8 mouse cellular contexts compared by ENCODE assay signal in genomic region chr10:70096366-70097188, GRCm38 (mm10). TPM values are rescaled to one million over a fixed set of nuclear protein-coding genes. Genes with fewer than 3 reads are reported as not detected.
DNase-seq lines count a peak whose midpoint lies in the region; ATAC-seq and TF ChIP-seq lines count a peak whose summit lies in the region.

TSS of gene Ccdc6 (plus strand) at chr10:70097121.

- peak; percentile 85 for ATAC-seq in kidney, embryonic 15.5 days (replicated peaks; ENCODE audit: low FRiP score)
- ATAC-seq in liver, embryonic 11.5 days (replicated peaks; ENCODE audit: low FRiP score), result peak; percentile 78

- whole genome bisulfite sequencing in heart, embryonic 10.5 days, result 1% methylated on average over 74 of the region's 77 CpGs
- WGBS in kidney, embryonic 15.5 days, result 2% methylated on average over 53 of the region's 77 CpGs
- WGBS in liver, embryonic 11.5 days, result under 1% methylated on average over 51 of the region's 77 CpGs

- TF ChIP-seq CTCF in bone marrow macrophage, adult 2 months (IDR thresholded peaks at IDR 0.05; ENCODE audit: low read depth, low read length), result peak; percentile 31; the same call in 1 of the 2 replicates
- no peak for TF ChIP-seq CTCF in embryonic fibroblast, embryonic 13.5 days (IDR thresholded peaks at IDR 0.05; ENCODE audit: borderline replicate concordance, insufficient read depth, low read length)

- H3K9ac ChIP-seq in kidney, embryonic 15.5 days, result peak within 1 kb of the TSS; percentile 93
- H3K9ac ChIP-seq in liver, embryonic 11.5 days (ENCODE audit: low read depth, low read length), result peak within 1 kb of the TSS; percentile 87

- H3K27ac ChIP-seq in bone marrow macrophage, adult 2 months (ENCODE audit: insufficient read depth, low read depth, low read length), result peak within 1 kb of the TSS; percentile 81
- peak within 1 kb of the TSS; percentile 96 for H3K27ac ChIP-seq in embryonic fibroblast, embryonic 13.5 days (ENCODE audit: insufficient read depth, low read length)
- H3K27ac ChIP-seq in heart, embryonic 10.5 days, result peak within 1 kb of the TSS; percentile 97
- peak within 1 kb of the TSS; percentile 95 for H3K27ac ChIP-seq in kidney, embryonic 15.5 days
- peak within 1 kb of the TSS; percentile 84 for H3K27ac ChIP-seq in liver, embryonic 11.5 days (ENCODE audit: low read depth, low read length)

- no peaks in the 10 kb centered on the region for H3K9me3 ChIP-seq in heart, embryonic 10.5 days
- H3K9me3 ChIP-seq in kidney, embryonic 15.5 days (replicated peaks), result 0 out of 2 replicates have a peak, but pooled peaks cover 1% of the 10 kb centered on the region
- H3K9me3 ChIP-seq in liver, embryonic 11.5 days (ENCODE audit: control insufficient read depth, low read length), result no peaks in the 10 kb centered on the region

- H3K4me2 ChIP-seq in kidney, embryonic 15.5 days, result peak within 1 kb of the TSS; percentile 84
- peak within 1 kb of the TSS; percentile 76 for H3K4me2 ChIP-seq in liver, embryonic 11.5 days
- peak within 1 kb of the TSS; percentile 90 for H3K4me2 ChIP-seq in myocyte (ENCODE audit: low read depth)

- H3K4me3 ChIP-seq in bone marrow macrophage, adult 2 months (ENCODE audit: insufficient read depth, low read length), result peak within 1 kb of the TSS; percentile 99
- peak within 1 kb of the TSS; percentile 97 for H3K4me3 ChIP-seq in embryonic fibroblast, embryonic 13.5 days (ENCODE audit: insufficient read depth, low read length)
- H3K4me3 ChIP-seq in heart, embryonic 10.5 days, result peak within 1 kb of the TSS; percentile 100
- peak within 1 kb of the TSS; percentile 98 for H3K4me3 ChIP-seq in kidney, embryonic 15.5 days (replicated peaks)
- H3K4me3 ChIP-seq in liver, embryonic 11.5 days (ENCODE audit: low read depth, low read length), result peak within 1 kb of the TSS; percentile 73
- H3K4me3 ChIP-seq in myocyte, result peak within 1 kb of the TSS; percentile 82

- DNase-seq in A20 (ENCODE audit: low read depth, low spot score), result peak; percentile 88
- peak; percentile 82 for DNase-seq in heart, embryonic 10.5 days (ENCODE audit: low spot score)
- DNase-seq in liver, embryonic 11.5 days (ENCODE audit: low spot score), result peak; percentile 80
- DNase-seq in spleen, postnatal 4 days (ENCODE audit: low spot score in 2 of 2), result peak; percentile 87 to 95

- H3K27me3 ChIP-seq in heart, embryonic 10.5 days (ENCODE audit: insufficient read depth, poor library complexity, severe bottlenecking), result no peaks in the 10 kb centered on the region
- no peaks in the 10 kb centered on the region for H3K27me3 ChIP-seq in kidney, embryonic 15.5 days
- H3K27me3 ChIP-seq in liver, embryonic 11.5 days (replicated peaks; ENCODE audit: control insufficient read depth, insufficient read depth, low read length), result no peaks in the 10 kb centered on the region
- no peaks in the 10 kb centered on the region for H3K27me3 ChIP-seq in myocyte (ENCODE audit: control insufficient read depth, insufficient read depth, insufficient read length)

- no peak for TF ChIP-seq POLR2A in bone marrow macrophage, adult 2 months (IDR thresholded peaks at IDR 0.05; ENCODE audit: borderline replicate concordance, low read depth, low read length)
- peak; percentile 32 for TF ChIP-seq POLR2A in embryonic fibroblast, embryonic 13.5 days (IDR thresholded peaks at IDR 0.05; ENCODE audit: low read depth, low read length)
- TF ChIP-seq POLR2A in myocyte (IDR thresholded peaks at IDR 0.05; ENCODE audit: insufficient read length, low read depth), result peak; percentile 37

- H3K79me2 ChIP-seq in myocyte (ENCODE audit: control insufficient read depth, insufficient read depth), result peaks cover 41% of the 10 kb centered on the region

- H3K4me1 ChIP-seq in bone marrow macrophage, adult 2 months (ENCODE audit: control insufficient read depth, insufficient read depth, low read length), result peaks cover 14% of the 10 kb centered on the region
- H3K4me1 ChIP-seq in embryonic fibroblast, embryonic 13.5 days (ENCODE audit: control insufficient read depth, insufficient read depth, low read length), result peaks cover 11% of the 10 kb centered on the region
- H3K4me1 ChIP-seq in heart, embryonic 10.5 days, result peaks cover 45% of the 10 kb centered on the region
- peaks cover 37% of the 10 kb centered on the region for H3K4me1 ChIP-seq in kidney, embryonic 15.5 days
- H3K4me1 ChIP-seq in liver, embryonic 11.5 days (replicated peaks; ENCODE audit: control insufficient read depth, insufficient read depth, low read length), result peaks cover 38% of the 10 kb centered on the region

- H3K36me3 ChIP-seq in heart, embryonic 10.5 days, result peaks cover 8% of the 10 kb centered on the region
- peaks cover 12% of the 10 kb centered on the region for H3K36me3 ChIP-seq in kidney, embryonic 15.5 days
- peaks cover 10% of the 10 kb centered on the region; the same call in 1 of the 2 replicates for H3K36me3 ChIP-seq in liver, embryonic 11.5 days (ENCODE audit: control insufficient read depth, insufficient read depth, low read length)
- H3K36me3 ChIP-seq in myocyte (ENCODE audit: control insufficient read depth, insufficient read depth), result no peaks in the 10 kb centered on the region

- peak within 1 kb of the TSS; percentile 91 for H3ac ChIP-seq in myocyte (ENCODE audit: control insufficient read depth, insufficient read length)

TF ChIP-seq in myocyte, 11 proteins besides CTCF, POLR2A, EP300 and RAD21:
- TF ChIP-seq SRF (IDR thresholded peaks at IDR 0.05; ENCODE audit: control insufficient read depth, insufficient read length, low read depth), result no peak
- peak in 2 of 3 experiments; percentile 42 to 62 for TF ChIP-seq MYOG (IDR thresholded peaks at IDR 0.05; ENCODE audit: control insufficient read depth in 1 of 3, insufficient read depth in 1 of 3, insufficient read length in 2 of 3, low read depth in 2 of 3)
- TF ChIP-seq TCF3 (IDR thresholded peaks at IDR 0.05; ENCODE audit: insufficient read length, low read depth), result peak; percentile 4
- TF ChIP-seq MYOD1 (IDR thresholded peaks at IDR 0.05; ENCODE audit: control insufficient read depth in 1 of 3, insufficient read length in 2 of 3, low read depth in 2 of 3), result peak in 1 of 3 experiments; percentile 38

RNA-seq across cellular contexts. Expression of gene Ccdc6, which starts in this region (rescaled TPM):
- 30.5 and 33.8 TPM in 2 replicates for polyA plus RNA-seq in bone marrow macrophage, adult 2 months (2012; ENCODE audit: insufficient read depth, insufficient read length, missing spikeins)
- polyA plus RNA-seq in embryonic fibroblast, embryonic 13.5 days (2011; ENCODE audit: insufficient read length, low read depth, missing spikeins), result 68.8 and 74.6 TPM in 2 replicates
- 14.6 and 16.0 TPM in 2 replicates for polyA plus RNA-seq in heart, embryonic 10.5 days (2016; fragmentation: Nextera tagmentation; extraction: Ambion mirVana)
- 22.5 and 22.9 TPM in 2 replicates for polyA plus RNA-seq in kidney, embryonic 15.5 days (2015; fragmentation: Nextera tagmentation; extraction: Ambion mirVana)
- polyA plus RNA-seq in liver, embryonic 11.5 days (2014; fragmentation: Nextera tagmentation; extraction: Ambion mirVana), result 18.8 and 19.1 TPM in 2 replicates
- 15.5 TPM for polyA plus RNA-seq in myocyte (2012; fragmentation: generic; extraction: Trizol)

Comparison
In these comparisons a context has a peak if more than half of its experiments do, and no peak if none do; other contexts are left out.
1. Peak in every context shown above with its lines: DNase-seq, ATAC-seq, H3K4me3 ChIP-seq and H3K27ac ChIP-seq.